In the genomic region with DNA sequence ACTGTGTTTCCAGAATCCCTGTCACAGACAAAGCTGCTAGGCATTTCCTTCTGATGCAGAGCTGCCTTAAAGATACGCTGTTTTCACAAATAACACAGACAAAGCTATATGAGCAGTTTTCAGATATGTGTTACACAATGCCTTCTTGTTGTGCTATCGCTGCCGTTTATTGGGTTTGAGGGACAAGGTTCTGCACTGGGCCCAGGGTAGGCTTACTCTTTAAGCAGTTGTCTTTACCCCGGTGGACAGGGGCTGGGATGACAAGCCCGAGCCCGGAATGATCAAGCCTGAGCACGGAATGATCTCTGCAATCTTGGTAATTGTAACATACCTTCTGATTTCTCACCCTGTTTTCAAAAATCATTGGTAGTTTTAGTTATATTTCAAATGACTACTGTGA, we compare ENCODE assay signal across 10 mouse cellular contexts.
DNase-seq lines count a peak whose midpoint lies in the region; ATAC-seq lines count a peak whose summit lies in the region.
"Had no signal": no experiment of that assay in that cellular context is flagged by ENCODE, and none has a peak within 500 bp of the region (broad histone marks: within the 10 kb centered on the region; RNA-seq: fewer than 3 reads in every experiment).

No protein-coding gene starts in this region.

- no peak overlapping the region for H3K4me3 ChIP-seq in midbrain, embryonic 11.5 days (ENCODE audit: low read depth, low read length)
- no peak overlapping the region for H3K4me3 ChIP-seq in midbrain, embryonic 10.5 days
- H3K4me3 ChIP-seq in hindbrain, embryonic 13.5 days: no peak overlapping the region
- H3K4me3 ChIP-seq in neural tube, embryonic 12.5 days: no peak overlapping the region
- H3K4me3 ChIP-seq: left cerebral cortex, adult 2 months; limb, embryonic 15.5 days had no signal

- H3K27ac ChIP-seq in midbrain, embryonic 11.5 days (ENCODE audit: low read depth, low read length): no peak overlapping the region
- H3K27ac ChIP-seq in midbrain, embryonic 10.5 days (replicated peaks): no peak overlapping the region
- H3K27ac ChIP-seq in hindbrain, embryonic 13.5 days: no peak overlapping the region
- H3K27ac ChIP-seq in neural tube, embryonic 12.5 days: no peak overlapping the region
- H3K27ac ChIP-seq: left cerebral cortex, adult 2 months; limb, embryonic 15.5 days had no signal

- 93% methylated on average over 7 of the region's 7 CpGs for WGBS in midbrain, embryonic 11.5 days
- 93% methylated on average over 7 of the region's 7 CpGs for WGBS in midbrain, embryonic 10.5 days
- WGBS in hindbrain, embryonic 13.5 days: 93% methylated on average over 7 of the region's 7 CpGs
- WGBS in neural tube, embryonic 12.5 days: 94% methylated on average over 7 of the region's 7 CpGs

- 0 out of 2 replicates have a peak, but pooled peaks have one; percentile 38 for ATAC-seq in cerebellum, adult (ENCODE audit: insufficient number of reproducible peaks, low FRiP score, low TSS enrichment)
- ATAC-seq in midbrain, embryonic 11.5 days (ENCODE audit: low FRiP score): peak; percentile 74
- peak; percentile 66 for ATAC-seq in hindbrain, embryonic 13.5 days (ENCODE audit: low FRiP score)
- peak; percentile 62; the same call in 1 of the 2 replicates for ATAC-seq in neural tube, embryonic 12.5 days (ENCODE audit: low FRiP score, low read depth)

- no peaks in the 10 kb centered on the region for H3K9me3 ChIP-seq in midbrain, embryonic 11.5 days (ENCODE audit: control insufficient read depth, low read length)
- H3K9me3 ChIP-seq in midbrain, embryonic 10.5 days (replicated peaks): no peaks in the 10 kb centered on the region
- no peaks in the 10 kb centered on the region for H3K9me3 ChIP-seq in hindbrain, embryonic 13.5 days
- no peaks in the 10 kb centered on the region for H3K9me3 ChIP-seq in neural tube, embryonic 12.5 days
- H3K9me3 ChIP-seq: limb, embryonic 15.5 days had no signal

- no peaks in the 10 kb centered on the region for H3K36me3 ChIP-seq in midbrain, embryonic 11.5 days (ENCODE audit: control insufficient read depth, insufficient read depth, low read length)
- H3K36me3 ChIP-seq in midbrain, embryonic 10.5 days: no peaks in the 10 kb centered on the region
- H3K36me3 ChIP-seq in hindbrain, embryonic 13.5 days: no peaks in the 10 kb centered on the region
- no peaks in the 10 kb centered on the region for H3K36me3 ChIP-seq in neural tube, embryonic 12.5 days
- H3K36me3 ChIP-seq: limb, embryonic 15.5 days had no signal

- no peaks in the 10 kb centered on the region for H3K27me3 ChIP-seq in midbrain, embryonic 11.5 days (ENCODE audit: control insufficient read depth, insufficient read depth, low read length)
- no peaks in the 10 kb centered on the region for H3K27me3 ChIP-seq in midbrain, embryonic 10.5 days (ENCODE audit: low read depth, poor library complexity, severe bottlenecking)
- H3K27me3 ChIP-seq in hindbrain, embryonic 13.5 days: 0 out of 2 replicates have a peak, but pooled peaks cover 4% of the 10 kb centered on the region
- no peaks in the 10 kb centered on the region for H3K27me3 ChIP-seq in neural tube, embryonic 12.5 days (replicated peaks)
- H3K27me3 ChIP-seq: limb, embryonic 15.5 days had no signal

- no peak overlapping the region for H3K4me2 ChIP-seq in midbrain, embryonic 11.5 days
- H3K4me2 ChIP-seq in hindbrain, embryonic 13.5 days: no peak overlapping the region
- no peak overlapping the region for H3K4me2 ChIP-seq in neural tube, embryonic 12.5 days (replicated peaks)
- H3K4me2 ChIP-seq: limb, embryonic 15.5 days had no signal

- DNase-seq in cerebellum, adult 11-12 months: no peak
- DNase-seq in midbrain, embryonic 11.5 days (ENCODE audit: low spot score, missing footprints): no peak
- DNase-seq in midbrain, embryonic 10.5 days (ENCODE audit: low spot score): no peak
- no peak for DNase-seq in liver
- DNase-seq in gastrocnemius, postnatal 36 days: no peak

- no peaks in the 10 kb centered on the region for H3K4me1 ChIP-seq in midbrain, embryonic 11.5 days (ENCODE audit: control insufficient read depth, insufficient read depth, low read length)
- H3K4me1 ChIP-seq in midbrain, embryonic 10.5 days: no peaks in the 10 kb centered on the region
- H3K4me1 ChIP-seq in hindbrain, embryonic 13.5 days (replicated peaks): no peaks in the 10 kb centered on the region
- H3K4me1 ChIP-seq in neural tube, embryonic 12.5 days: no peaks in the 10 kb centered on the region
- H3K4me1 ChIP-seq: limb, embryonic 15.5 days had no signal

- H3K9ac ChIP-seq in midbrain, embryonic 11.5 days (ENCODE audit: low read length): no peak overlapping the region
- H3K9ac ChIP-seq in hindbrain, embryonic 13.5 days: no peak overlapping the region
- H3K9ac ChIP-seq in neural tube, embryonic 12.5 days: no peak overlapping the region
- H3K9ac ChIP-seq: limb, embryonic 15.5 days had no signal

- intact Hi-C loops in gastrocnemius, postnatal 36 days (cut with DNase I): loop anchor here (5.0 kb wide), 1 partner anchor 1795 kb away; no protein-coding TSS in a partner anchor
